Mouse (Mus musculus) bone marrow macrophage, adult 2 months (primary cell): Measurements from ENCODE around the gene Mmrn2. TPM values are rescaled to one million over a fixed set of nuclear protein-coding genes. Genes with fewer than 3 reads are reported as not detected.

ENCODE experiments used
- H3K27ac ChIP-seq: 2 replicates; pipeline ENCODE4 v1.5.1; 2012; ENCODE audit warnings: low read depth, low read length; ENCODE audit not compliant: insufficient read depth
- H3K4me1 ChIP-seq: 2 replicates; pipeline ENCODE4 v1.6.1; 2012; ENCODE audit warnings: low read length; ENCODE audit not compliant: control insufficient read depth, insufficient read depth
- H3K4me3 ChIP-seq: 2 replicates; pipeline ENCODE4 v1.5.1; 2012; ENCODE audit warnings: mild to moderate bottlenecking, low read length, moderate library complexity; ENCODE audit not compliant: insufficient read depth
- POLR2A ChIP-seq: IDR thresholded peaks from 2 replicates; pipeline ENCODE4 v1.6.1; 2012; ENCODE audit warnings: mild to moderate bottlenecking, low read depth, low read length, borderline replicate concordance
- polyA plus RNA-seq: library from polyadenylated mRNA; stranded (reverse); fragments of >200 nt; gene quantifications from 2 replicates; pipeline ENCODE4 v1.2.4, GENCODE M21; 2012; ENCODE audit not compliant: missing spikeins, insufficient read depth, insufficient read length

The Mmrn2 gene
- polyA plus RNA-seq, 1 experiment = not detected

DNA sequence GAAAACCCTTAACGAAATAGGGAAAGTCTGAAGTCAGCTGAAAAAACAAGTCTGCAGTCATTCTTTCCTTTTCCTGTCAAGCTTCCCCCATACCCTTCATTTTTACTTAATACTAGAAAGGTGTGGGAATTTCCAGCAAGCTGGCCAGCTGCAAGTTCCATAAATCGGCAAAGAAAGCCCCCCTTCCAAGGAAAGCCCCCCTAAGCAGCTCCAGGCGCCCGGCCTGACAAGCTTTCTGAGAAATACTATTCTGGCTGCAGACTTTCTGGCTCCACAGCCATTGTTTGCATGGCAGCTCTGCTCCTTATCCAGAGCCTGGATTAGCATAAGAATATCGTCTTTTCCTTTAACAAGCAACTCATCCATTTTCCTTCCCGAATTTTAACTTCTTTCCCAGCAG lies 78.4 kb downstream of the Mmrn2 start:
- TF ChIP-seq POLR2A = no peak
- Histone ChIP-seq H3K4me3 (no peak overlapping the region), H3K27ac (no peak overlapping the region), H3K4me1 (peaks cover 17% of the 10 kb centered on the region)

Other genes starting within 250 kb of the Mmrn2 start
- gene Npy4r, start 223.0 kb upstream of the Mmrn2 start, polyA plus RNA-seq = not detected in 2 replicates
- gene Gprin2, start 173.8 kb upstream of the Mmrn2 start, polyA plus RNA-seq = not detected in 2 replicates
- gene Syt15, start 155.9 kb upstream of the Mmrn2 start, polyA plus RNA-seq = not detected in 2 replicates
- gene Shld2, start 65.0 kb upstream of the Mmrn2 start, polyA plus RNA-seq = 5.0 and 7.1 TPM in 2 replicates
- 181 and 197 TPM in 2 replicates for gene Glud1, start 64.7 kb upstream of the Mmrn2 start, polyA plus RNA-seq
- gene Fam25c, start 20.0 kb upstream of the Mmrn2 start, polyA plus RNA-seq = not detected in 2 replicates
- not detected in 2 replicates for gene Sncg, start 676 bp upstream of the Mmrn2 start, polyA plus RNA-seq
- gene Bmpr1a, start 127.9 kb downstream of the Mmrn2 start, polyA plus RNA-seq = 0.66 and 0.69 TPM in 2 replicates
- not detected in 2 replicates for gene 9230112D13Rik, start 147.3 kb downstream of the Mmrn2 start, polyA plus RNA-seq
- gene Ldb3, start 213.2 kb downstream of the Mmrn2 start, polyA plus RNA-seq = not detected in 2 replicates
- not detected in 2 replicates for gene Opn4, start 224.7 kb downstream of the Mmrn2 start, polyA plus RNA-seq